Mouse (Mus musculus) cerebellum, adult 2 months (tissue): ENCODE measurements around the gene Gm20517.

Experiments
- CTCF ChIP-seq: fragments of 200-500 bp; IDR thresholded peaks from 2 replicates; pipeline ENCODE4 v1.5.1; 2011; ENCODE audit warnings: low read depth, mild to moderate bottlenecking, control low read depth, low read length, moderate library complexity, borderline replicate concordance; ENCODE audit not compliant: insufficient read depth
- POLR2A ChIP-seq: fragments of 200-500 bp; IDR thresholded peaks from 2 replicates; pipeline ENCODE4 v1.6.1; 2011; ENCODE audit warnings: low read length, control low read depth, borderline replicate concordance; ENCODE audit not compliant: insufficient read depth

- TF ChIP-seq POLR2A, result no peak
- no peak for TF ChIP-seq CTCF
These were observed 30.4 kb upstream of the Gm20517 start for GRCm38 (mm10) chr17:47580962-47581361.
